Comparison of ENCODE assay signal across 8 mouse cellular contexts in the genomic region with DNA sequence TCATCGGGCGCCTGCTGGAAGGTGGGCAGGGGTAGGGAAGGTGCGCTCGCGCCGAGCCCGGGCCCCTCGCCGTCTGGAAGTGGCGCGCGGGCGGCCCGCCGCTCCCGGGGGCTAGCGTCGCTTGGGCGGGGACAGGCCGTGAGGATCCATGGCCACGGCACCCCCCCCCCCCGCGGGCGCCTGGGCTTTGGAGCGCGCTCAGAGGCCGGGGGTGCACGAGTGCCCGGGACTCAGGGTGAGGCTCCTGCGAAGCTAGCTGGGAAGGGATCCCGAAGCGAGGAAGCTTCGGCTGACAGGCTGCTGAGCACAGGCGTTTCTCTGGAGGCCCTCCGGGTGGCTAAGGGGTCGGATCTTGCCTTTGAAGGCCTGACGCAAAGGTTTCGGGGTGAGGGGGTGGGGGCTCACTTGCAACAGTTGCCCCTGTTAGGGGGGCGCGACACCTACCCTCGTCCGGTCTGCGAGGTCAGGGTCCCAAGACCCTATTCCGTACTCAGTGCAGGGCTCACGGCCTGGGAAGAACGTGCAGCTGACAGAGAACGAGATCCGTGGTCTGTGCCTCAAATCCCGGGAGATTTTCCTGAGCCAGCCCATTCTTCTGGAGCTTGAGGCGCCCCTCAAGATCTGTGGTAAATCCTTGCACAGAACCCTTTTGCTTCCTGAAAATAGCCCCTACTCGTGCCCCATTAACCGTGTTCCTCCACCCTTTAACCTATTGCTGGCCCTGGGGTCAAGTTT. TPM values are rescaled to one million over a fixed set of nuclear protein-coding genes. Genes with fewer than 3 reads are reported as not detected.
DNase-seq lines count a peak whose midpoint lies in the region; ATAC-seq and TF ChIP-seq lines count a peak whose summit lies in the region.

No protein-coding gene starts in this region.

- no peak for TF ChIP-seq CTCF in layer of hippocampus, adult 2 months (conservative IDR thresholded peaks at IDR 0.05)
- no peak for TF ChIP-seq CTCF in bone marrow, adult 2 months (IDR thresholded peaks at IDR 0.05; ENCODE audit: control insufficient read depth, insufficient read depth, low read length)

- H3K27ac ChIP-seq in layer of hippocampus, adult 2 months, result peak overlapping the region; percentile 99
- H3K27ac ChIP-seq in bone marrow, adult 2 months (ENCODE audit: control insufficient read depth, insufficient read depth, low read depth, low read length, poor library complexity), result peak overlapping the region; percentile 90
- peak overlapping the region; percentile 89 for H3K27ac ChIP-seq in heart, embryonic 15.5 days

- no peaks in the 10 kb centered on the region for H3K9me3 ChIP-seq in heart, embryonic 15.5 days (replicated peaks)

- H3K9ac ChIP-seq in heart, embryonic 15.5 days, result peak overlapping the region; percentile 98

- H3K36me3 ChIP-seq in heart, embryonic 15.5 days, result peaks cover 40% of the 10 kb centered on the region

- under 1% methylated on average over 52 of the region's 52 CpGs for WGBS in bone marrow, adult 2 months
- WGBS in heart, embryonic 15.5 days, result under 1% methylated on average over 52 of the region's 52 CpGs

- peak overlapping the region; percentile 87 for H3K4me2 ChIP-seq in heart, embryonic 15.5 days

- TF ChIP-seq POLR2A in bone marrow, adult 2 months (IDR thresholded peaks at IDR 0.05; ENCODE audit: borderline replicate concordance, control insufficient read depth, low read depth, low read length), result no peak

- no peak for DNase-seq in layer of hippocampus, adult 2 months (ENCODE audit: low spot score in 2 of 2)
- no peak for DNase-seq in layer of hippocampus, adult 9-10 months (ENCODE audit: low spot score)
- peak; percentile 43 for DNase-seq in mesoderm, embryonic 11.5 days (ENCODE audit: low read depth, low spot score)
- no peak for DNase-seq in layer of hippocampus, adult 9-11 months
- no peak for DNase-seq in left cerebral cortex, adult 11 months (ENCODE audit: low spot score)
- DNase-seq in lung, postnatal 4 days, result no peak

- peak overlapping the region; percentile 88 for H3K4me3 ChIP-seq in layer of hippocampus, adult 2 months
- peak overlapping the region; percentile 93 for H3K4me3 ChIP-seq in bone marrow, adult 2 months (replicated peaks; ENCODE audit: control insufficient read depth, low read depth, low read length)
- peak overlapping the region; percentile 84 for H3K4me3 ChIP-seq in heart, embryonic 15.5 days

- ATAC-seq in heart, embryonic 15.5 days (replicated peaks; ENCODE audit: insufficient number of reproducible peaks, insufficient read depth, low FRiP score, low read depth), result peak; percentile 57

- H3K4me1 ChIP-seq in bone marrow, adult 2 months (ENCODE audit: control insufficient read depth, insufficient read depth, low read length), result peaks cover 6% of the 10 kb centered on the region; the same call in 1 of the 2 replicates
- H3K4me1 ChIP-seq in heart, embryonic 15.5 days (replicated peaks), result peaks cover 54% of the 10 kb centered on the region

- no peaks in the 10 kb centered on the region for H3K27me3 ChIP-seq in heart, embryonic 15.5 days

RNA-seq across cellular contexts. Expression of a gene that starts 0.6 kb away (rescaled TPM):
- total RNA-seq in layer of hippocampus, adult 2 months (2021), result 100 to 1,000 TPM; 263 to 276 TPM
- polyA plus RNA-seq in bone marrow, adult 2 months (2011; ENCODE audit: insufficient read depth, insufficient read length, low replicate concordance, missing spikeins), result 121 and 204 TPM in 2 replicates
- polyA plus RNA-seq in heart, embryonic 15.5 days (2015; fragmentation: Nextera tagmentation; extraction: Ambion mirVana), result 666 and 734 TPM in 2 replicates

RNA-seq across cellular contexts. Expression of a gene that starts 1.3 kb away (rescaled TPM):
- 1 to 10 TPM in 1 of 2 experiments, under 1 TPM in 1; 0.91 to 1.0 TPM for total RNA-seq in layer of hippocampus, adult 2 months (2021)
- polyA plus RNA-seq in bone marrow, adult 2 months (2011; ENCODE audit: insufficient read depth, insufficient read length, low replicate concordance, missing spikeins), result 64.3 and 168 TPM in 2 replicates
- polyA plus RNA-seq in heart, embryonic 15.5 days (2015; fragmentation: Nextera tagmentation; extraction: Ambion mirVana), result 3.0 and 14.9 TPM in 2 replicates

RNA-seq across cellular contexts. Expression of a gene that starts 9.0 kb away (rescaled TPM):
- 1 to 10 TPM; 8.1 to 8.7 TPM for total RNA-seq in layer of hippocampus, adult 2 months (2021)
- polyA plus RNA-seq in bone marrow, adult 2 months (2011; ENCODE audit: insufficient read depth, insufficient read length, low replicate concordance, missing spikeins), result 24.2 and 39.8 TPM in 2 replicates
- 17.3 and 24.1 TPM in 2 replicates for polyA plus RNA-seq in heart, embryonic 15.5 days (2015; fragmentation: Nextera tagmentation; extraction: Ambion mirVana)

RNA-seq across cellular contexts. Expression of a gene that starts 17.1 kb away (rescaled TPM):
- 1 to 10 TPM; 6.6 to 8.9 TPM for total RNA-seq in layer of hippocampus, adult 2 months (2021)
- polyA plus RNA-seq in bone marrow, adult 2 months (2011; ENCODE audit: insufficient read depth, insufficient read length, low replicate concordance, missing spikeins), result 23.3 and 52.9 TPM in 2 replicates
- 12.3 TPM in 2 replicates for polyA plus RNA-seq in heart, embryonic 15.5 days (2015; fragmentation: Nextera tagmentation; extraction: Ambion mirVana)

RNA-seq across cellular contexts. Expression of a gene that starts 21.6 kb away (rescaled TPM):
- under 1 TPM; 0.61 to 0.76 TPM for total RNA-seq in layer of hippocampus, adult 2 months (2021)
- 10.3 and 25.4 TPM in 2 replicates for polyA plus RNA-seq in bone marrow, adult 2 months (2011; ENCODE audit: insufficient read depth, insufficient read length, low replicate concordance, missing spikeins)
- polyA plus RNA-seq in heart, embryonic 15.5 days (2015; fragmentation: Nextera tagmentation; extraction: Ambion mirVana), result 0.96 and 1.9 TPM in 2 replicates
